Mouse (Mus musculus) brain, embryonic 14.5 days (tissue): ENCODE measurements around the gene Podn.

Experiments used
- CTCF ChIP-seq: fragments of 200-500 bp; IDR thresholded peaks from 2 replicates; pipeline ENCODE4 v1.5.1; 2012; ENCODE audit warnings: inconsistent platforms, mild to moderate bottlenecking, moderate library complexity, borderline replicate concordance; ENCODE audit not compliant: insufficient read depth, insufficient read length; ENCODE audit errors: extremely low read depth
- POLR2A ChIP-seq: fragments of 200-500 bp; IDR thresholded peaks from 2 replicates; pipeline ENCODE4 v1.6.1; 2012; ENCODE audit warnings: mild to moderate bottlenecking, inconsistent platforms, borderline replicate concordance; ENCODE audit not compliant: poor library complexity, insufficient read depth, insufficient read length, severe bottlenecking; ENCODE audit errors: extremely low read depth

DNA sequence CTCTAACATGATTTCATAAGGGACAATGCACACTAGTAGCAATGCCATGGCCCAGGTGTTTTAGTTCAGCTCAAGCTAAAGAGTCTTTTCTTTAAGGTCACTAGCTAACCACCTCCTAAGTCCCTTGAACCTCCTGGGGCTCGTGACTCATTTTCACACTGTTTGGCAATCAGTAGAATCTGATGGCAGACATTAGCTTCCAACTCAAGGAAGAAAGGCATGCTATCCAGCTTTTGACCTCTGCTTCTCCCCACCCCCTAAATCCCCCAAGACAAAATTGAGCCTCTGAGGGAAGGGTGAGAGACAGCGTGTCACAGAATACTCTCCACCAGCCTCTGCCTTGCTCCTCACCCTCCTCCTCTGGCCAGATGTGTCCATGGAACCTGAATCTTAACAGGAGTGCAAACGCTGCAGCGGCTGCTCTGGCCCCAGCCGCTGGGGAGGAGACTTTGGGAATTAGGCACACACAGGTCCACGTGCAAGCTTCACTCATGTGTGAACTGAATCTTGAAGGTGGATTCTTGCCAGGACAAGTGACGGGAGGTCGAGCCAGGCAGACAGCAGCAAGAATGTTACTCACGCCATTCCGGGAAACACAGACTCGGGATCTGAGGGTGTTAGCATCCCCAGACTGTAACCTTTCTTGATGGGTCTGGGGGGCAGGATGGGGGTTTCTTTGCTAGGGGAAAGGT, 97.5 kb downstream of the Podn start:
- TF ChIP-seq CTCF (no peak), POLR2A (no peak)
